Mouse (Mus musculus) heart, adult 2 months (tissue): ENCODE data around the gene March5.

ENCODE experiments used
- CTCF ChIP-seq: fragments of 200-600 bp; IDR thresholded peaks from 2 replicates; pipeline ENCODE4 v1.8.1; 2022; ENCODE audit warnings: antibody characterized with exemption, mild to moderate bottlenecking, moderate library complexity
- POLR2A ChIP-seq: fragments of 200-500 bp; IDR thresholded peaks from 2 replicates; pipeline ENCODE4 v1.6.1; 2011; ENCODE audit warnings: mild to moderate bottlenecking, low read depth, low read length, control low read depth; ENCODE audit not compliant: insufficient read depth

DNA sequence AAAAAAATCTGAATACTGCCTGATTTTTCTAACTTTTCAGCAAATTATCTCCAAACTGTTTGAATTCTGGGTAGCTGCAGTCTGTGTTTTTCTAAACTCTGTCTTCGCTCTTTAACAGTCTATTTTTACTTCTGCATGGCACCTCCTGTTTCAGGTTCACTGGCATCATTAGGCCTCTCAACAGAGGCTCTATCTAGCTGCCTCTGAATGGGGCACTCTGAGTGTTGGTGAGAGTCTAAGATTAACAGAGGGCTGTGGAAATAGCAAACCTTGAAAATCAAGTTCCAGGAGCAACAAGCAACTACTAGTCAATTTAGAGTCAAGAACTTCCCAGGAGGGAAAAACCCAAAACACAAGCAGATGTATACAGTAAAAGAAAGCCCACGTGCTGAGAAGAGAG lies 7.5 kb upstream of the March5 start:
- no peak for TF ChIP-seq POLR2A
- no peak for TF ChIP-seq CTCF
